24 mouse cellular contexts compared by ENCODE assay signal in genomic region chr9:99792700-99793099, GRCm38 (mm10).
"Had no signal": no experiment of that assay in that cellular context is flagged by ENCODE, and none has a peak within 500 bp of the region (broad histone marks: within the 10 kb centered on the region; RNA-seq: fewer than 3 reads in every experiment).

No protein-coding gene starts in this region.

- H3K4me1 ChIP-seq: limb, embryonic 12.5 days; limb, embryonic 15.5 days; megakaryocyte, embryonic 14.5 days; stomach, embryonic 15.5 days had no signal

- H3K4me2 ChIP-seq: kidney, embryonic 15.5 days; limb, embryonic 12.5 days; limb, embryonic 15.5 days; liver, embryonic 11.5 days; lung, embryonic 14.5 days; midbrain, embryonic 13.5 days; stomach, embryonic 15.5 days had no signal

- H3K27ac ChIP-seq: kidney, embryonic 15.5 days; limb, embryonic 12.5 days; limb, embryonic 15.5 days; liver, embryonic 14.5 days; midbrain, embryonic 10.5 days; midbrain, embryonic 13.5 days; stomach, embryonic 15.5 days had no signal

- DNase-seq: kidney, adult 8-10 months; kidney, postnatal 10 days; kidney, postnatal 36 days; layer of hippocampus, adult 9-11 months; left cerebral cortex, postnatal 4 days; liver, postnatal 0 days; lung, embryonic 14.5 days; lung, postnatal 36 days; retina, postnatal 1 day; right cerebral cortex, postnatal 25 days; spleen, adult 18-20 months; thymus, postnatal 36 days had no signal

- ATAC-seq: liver, postnatal 0 days; lung, postnatal 0 days; midbrain, embryonic 13.5 days; midbrain, embryonic 16.5 days had no signal

- H3K36me3 ChIP-seq: kidney, embryonic 15.5 days; limb, embryonic 12.5 days; limb, embryonic 15.5 days; midbrain, embryonic 10.5 days; midbrain, embryonic 13.5 days; stomach, embryonic 15.5 days had no signal

- H3K27me3 ChIP-seq: kidney, embryonic 15.5 days; limb, embryonic 15.5 days; megakaryocyte, embryonic 14.5 days; stomach, embryonic 15.5 days had no signal

- H3K9me3 ChIP-seq: kidney, embryonic 15.5 days; limb, embryonic 12.5 days; limb, embryonic 15.5 days; midbrain, embryonic 10.5 days; midbrain, embryonic 13.5 days; stomach, embryonic 15.5 days had no signal

- H3K9ac ChIP-seq: kidney, embryonic 15.5 days; limb, embryonic 12.5 days; limb, embryonic 15.5 days; liver, embryonic 14.5 days; liver, postnatal 0 days; lung, embryonic 14.5 days; midbrain, embryonic 13.5 days; stomach, embryonic 15.5 days had no signal

- H3K4me3 ChIP-seq: kidney, embryonic 15.5 days; limb, embryonic 12.5 days; limb, embryonic 15.5 days; megakaryocyte, embryonic 14.5 days; midbrain, embryonic 10.5 days; midbrain, embryonic 13.5 days; myocyte; stomach, embryonic 15.5 days had no signal
